Mouse (Mus musculus) cerebellum, postnatal 25 days (tissue): ENCODE data around the gene Grn.

ENCODE experiments used
- DNase-seq, 2 experiments: peaks; one replicate each; pipeline ENCODE4 v3.0.0; 2021; ENCODE audit warnings: mixed read lengths in 2 of 2

Gene Grn

GRCm38 (mm10) chr11:102443740-102444139 is 13.6 kb downstream of the Grn start:
- peak in 1 of 2 experiments; percentile 47 for DNase-seq

DNA sequence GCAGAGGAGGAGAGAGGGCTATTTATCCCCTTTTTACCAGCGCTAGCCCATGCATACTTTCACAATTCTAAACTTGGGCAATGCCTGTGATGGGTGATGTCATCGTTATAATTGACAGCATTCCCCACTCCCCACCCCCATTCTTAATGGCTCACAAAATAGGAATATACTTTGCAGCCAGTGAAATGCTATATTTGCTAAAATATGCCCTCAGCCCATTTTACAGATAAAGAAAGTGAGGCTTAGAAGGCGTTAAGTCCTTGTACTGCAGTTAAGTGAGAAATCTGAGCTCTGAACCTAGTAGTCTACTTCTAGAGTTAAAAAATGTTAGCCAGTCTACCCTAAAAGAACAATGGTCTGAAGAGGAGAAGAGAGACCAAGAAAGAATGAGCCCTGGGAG is 14.2 kb downstream of the Grn start:
- no peak for DNase-seq

- DNase-seq = no peak
Observed at GRCm38 (mm10) chr11:102444781-102445180, 14.7 kb downstream of the Grn start.

- peak in 1 of 2 experiments; percentile 65 for DNase-seq
Observed at GRCm38 (mm10) chr11:102445264-102445890, 15.3 kb downstream of the Grn start.

GRCm38 (mm10) chr11:102445891-102446361 is 15.8 kb downstream of the Grn start:
- DNase-seq = peak; percentile 49 to 75

- DNase-seq = peak; percentile 77 to 83
Observed at GRCm38 (mm10) chr11:102446581-102447461, 16.7 kb downstream of the Grn start.

- peak; percentile 92 to 94 for DNase-seq
Observed at GRCm38 (mm10) chr11:102447497-102447896, 17.4 kb downstream of the Grn start, which contains the start of gene Fam171a2. Gene Fam171a2, minus strand, starts transcription at chr11:102447682.

GRCm38 (mm10) chr11:102448327-102448726 is 18.2 kb downstream of the Grn start:
- DNase-seq = peak; percentile 29 to 37

DNA sequence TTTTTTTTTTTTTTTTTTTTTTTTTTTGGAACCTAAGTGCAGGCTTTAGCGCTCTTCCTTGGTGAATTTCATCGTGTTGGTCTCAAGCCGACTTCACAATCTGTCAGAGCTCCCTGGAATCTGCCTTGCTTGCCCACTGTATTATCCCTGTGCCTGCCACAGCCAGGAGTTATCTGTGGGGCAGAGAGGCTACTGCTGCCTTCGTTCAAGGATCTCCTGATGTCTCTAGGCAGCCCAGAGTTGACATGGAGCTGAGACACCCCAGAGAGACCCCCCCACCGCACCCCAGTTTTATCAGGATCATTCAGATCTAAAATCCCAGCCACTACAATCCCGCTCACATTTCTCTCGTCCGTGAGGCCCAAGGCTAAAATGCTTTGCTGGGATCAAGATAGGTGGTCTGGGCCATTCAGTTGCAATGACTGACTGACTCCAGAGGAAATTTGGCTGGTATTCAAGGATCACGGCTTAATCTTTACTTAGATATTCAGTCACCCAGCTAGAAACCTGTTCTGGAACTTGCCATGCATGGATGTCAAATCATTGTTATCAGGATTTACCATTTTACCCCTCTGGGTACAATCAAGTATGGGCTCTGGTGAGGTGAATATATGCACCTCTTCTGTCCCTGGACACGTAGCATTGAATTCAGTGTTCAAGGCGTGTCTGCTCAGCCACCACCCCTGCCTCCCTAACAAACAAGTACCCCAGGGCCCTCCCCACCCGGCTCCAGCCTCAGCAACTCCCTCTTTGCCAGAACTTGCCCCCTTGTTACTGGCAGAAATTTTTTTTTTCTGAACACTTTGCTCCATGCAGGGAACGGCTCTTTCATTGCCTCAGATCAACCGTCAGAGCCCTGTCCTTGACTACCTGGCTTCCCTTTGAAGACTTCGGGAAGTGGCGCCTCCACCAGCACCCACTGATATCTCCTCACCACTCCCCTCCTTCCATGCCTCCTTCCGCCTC is 19.2 kb downstream of the Grn start:
- peak; percentile 57 to 62 for DNase-seq

GRCm38 (mm10) chr11:102453131-102453530 is 23.0 kb downstream of the Grn start:
- peak in 1 of 2 experiments; percentile 28 for DNase-seq

- DNase-seq = peak; percentile 71 to 84
Observed at GRCm38 (mm10) chr11:102455740-102456396, 25.8 kb downstream of the Grn start.

DNA sequence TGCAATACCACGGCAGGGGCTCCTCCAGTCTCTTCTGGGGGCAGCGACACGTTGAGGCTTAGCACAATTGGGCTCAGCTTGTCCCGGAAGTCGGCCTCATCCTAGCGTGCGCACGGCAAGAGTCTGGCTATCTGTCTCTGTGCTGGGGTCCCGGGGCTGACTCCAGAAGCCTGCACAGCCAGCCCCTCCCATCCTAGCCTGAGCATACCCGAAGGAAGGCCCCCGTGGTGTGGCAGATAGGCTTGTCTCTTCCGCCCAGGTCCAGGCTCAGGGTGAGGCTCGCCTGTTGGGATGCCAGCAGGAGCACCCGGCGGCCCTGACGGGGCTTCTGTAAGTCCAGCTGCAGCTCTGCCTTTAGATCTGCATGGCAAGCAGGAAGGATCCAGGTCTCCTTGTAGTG is 30.4 kb downstream of the Grn start:
- DNase-seq = no peak

DNA sequence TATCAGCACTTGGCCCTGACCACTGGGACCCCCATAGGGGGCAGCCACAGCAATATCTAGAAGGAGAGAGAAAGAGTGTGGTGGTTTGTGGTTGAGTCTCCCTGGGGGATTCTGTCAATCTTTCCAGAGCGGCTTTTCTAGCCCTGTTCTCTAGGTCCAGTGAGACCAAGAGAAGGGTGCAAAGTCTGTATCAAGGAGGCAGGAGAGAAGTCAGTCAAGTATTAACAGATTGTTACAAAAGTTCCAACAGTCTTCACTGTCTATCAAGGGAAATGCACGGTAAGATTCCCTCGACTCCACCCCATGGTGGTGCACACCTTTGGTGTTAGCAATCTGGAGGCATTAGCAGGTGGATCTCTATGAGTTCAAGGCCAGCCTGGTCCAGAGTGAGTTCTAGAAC is 31.6 kb downstream of the Grn start:
- no peak for DNase-seq

GRCm38 (mm10) chr11:102464901-102465300 is 34.8 kb downstream of the Grn start:
- DNase-seq = no peak

DNA sequence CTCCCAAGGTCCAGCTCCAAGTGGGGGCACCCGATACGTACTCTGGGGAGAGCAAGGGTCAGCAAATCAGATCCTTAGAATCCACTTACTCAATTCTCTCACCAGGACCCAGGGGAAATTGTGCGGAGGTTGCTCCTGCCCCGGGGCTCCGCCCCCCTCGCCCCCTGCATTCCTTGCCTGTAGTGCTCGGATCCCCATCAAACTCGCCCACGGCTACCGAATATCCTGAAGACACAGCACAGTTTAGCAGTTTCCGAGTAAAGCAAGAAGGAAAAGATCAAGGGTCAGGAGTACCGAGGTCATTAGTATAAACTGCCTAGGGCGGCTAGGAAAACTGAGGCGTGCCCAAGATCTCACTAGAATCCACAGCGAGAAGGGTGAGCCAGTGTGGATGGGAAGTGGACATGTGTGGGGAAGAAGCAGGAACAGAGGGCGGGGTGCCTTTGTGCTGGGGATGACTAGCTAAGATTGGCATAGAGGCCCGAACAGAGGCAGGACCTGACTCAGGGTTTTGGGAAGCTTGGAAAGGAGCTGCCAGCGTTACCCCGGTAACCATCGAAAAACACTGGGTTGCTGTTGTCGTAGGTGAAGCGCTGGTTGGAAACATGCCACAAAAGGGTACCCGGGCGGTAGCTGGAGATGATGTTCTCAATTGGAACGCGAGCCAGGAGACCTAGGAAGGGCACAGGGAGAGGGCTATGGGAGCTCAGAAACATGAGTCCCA is 35.8 kb downstream of the Grn start:
- peak in 1 of 2 experiments; percentile 36 for DNase-seq

- DNase-seq = peak; percentile 91 to 93
Observed at GRCm38 (mm10) chr11:102467041-102467631, 37.0 kb downstream of the Grn start.

DNA sequence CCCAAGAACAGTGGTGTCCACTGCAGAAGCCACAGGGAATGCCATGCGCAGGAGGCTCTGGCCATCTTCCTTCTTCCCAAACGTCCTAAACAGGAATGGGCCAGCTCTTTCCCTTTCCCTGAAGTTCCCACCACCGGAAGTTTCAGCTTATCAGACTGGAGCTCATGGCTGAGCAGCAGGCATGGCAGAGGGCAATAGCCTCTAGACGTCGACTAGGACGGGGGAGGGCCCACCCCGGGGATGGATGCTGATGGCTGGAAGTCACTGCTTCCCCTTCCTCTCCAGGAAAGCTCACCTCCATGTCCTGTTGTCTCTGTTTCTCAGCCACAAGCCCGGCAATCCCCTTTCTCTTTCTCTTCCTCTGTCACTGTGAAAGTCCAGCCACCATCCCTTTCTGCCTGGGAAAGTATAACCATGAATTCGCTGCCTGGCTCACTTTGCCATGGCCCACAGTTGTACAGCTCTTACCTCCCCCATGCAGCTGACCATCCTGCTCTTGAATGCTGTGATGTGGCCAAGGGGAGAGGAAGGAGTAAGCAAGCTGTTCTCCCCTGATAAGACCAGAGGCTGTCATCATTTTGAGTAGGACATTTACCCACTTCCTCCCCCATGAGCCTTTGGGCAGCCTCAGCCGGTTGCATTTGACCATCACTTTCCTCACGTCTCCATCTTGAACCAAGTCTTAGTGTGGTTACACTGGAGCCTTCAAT is 39.7 kb downstream of the Grn start, which contains the start of gene Itga2b:
TSS of gene Itga2b (minus strand) at position 475 of the 710 bp plus-strand sequence.
- no peak for DNase-seq

- no peak for DNase-seq
Observed at GRCm38 (mm10) chr11:102475027-102475426, 44.9 kb downstream of the Grn start.

- no peak for DNase-seq
Observed at GRCm38 (mm10) chr11:102478671-102479070, 48.6 kb downstream of the Grn start.

GRCm38 (mm10) chr11:102479581-102479980 is 49.5 kb downstream of the Grn start:
- no peak for DNase-seq
